Mouse (Mus musculus) midbrain, embryonic 15.5 days (tissue): Measurements from ENCODE around the gene Ghitm. TPM values are rescaled to one million over a fixed set of nuclear protein-coding genes. Genes with fewer than 3 reads are reported as not detected.

Experiments
- ATAC-seq: fragments of 200-750 bp; cut with Nextera tagmentation; replicated peaks from 2 replicates; pipeline ENCODE4 v1.8.0; 2017; ENCODE audit warnings: moderate TSS enrichment
- H3K27ac ChIP-seq: fragments of 300-500 bp; sonication (generic); 2 replicates; pipeline ENCODE4 v1.5.1; 2015; ENCODE audit warnings: mild to moderate bottlenecking, inconsistent platforms
- H3K27me3 ChIP-seq: fragments of 300-500 bp; sonication (generic); replicated peaks from 2 replicates; pipeline ENCODE4 v1.6.1; 2015; ENCODE audit warnings: inconsistent platforms
- H3K36me3 ChIP-seq: fragments of 300-500 bp; sonication (generic); replicated peaks from 2 replicates; pipeline ENCODE4 v1.6.1; 2015; ENCODE audit warnings: inconsistent platforms
- H3K4me1 ChIP-seq: fragments of 300-500 bp; sonication (generic); 2 replicates; pipeline ENCODE4 v1.6.1; 2015; ENCODE audit warnings: inconsistent platforms
- H3K4me2 ChIP-seq: fragments of 300-500 bp; sonication (generic); 2 replicates; pipeline ENCODE4 v1.6.1; 2015; ENCODE audit warnings: inconsistent platforms, mild to moderate bottlenecking, moderate library complexity
- H3K4me3 ChIP-seq: fragments of 300-500 bp; sonication (generic); 2 replicates; pipeline ENCODE4 v1.5.1; 2015; ENCODE audit warnings: mild to moderate bottlenecking, inconsistent platforms
- H3K9ac ChIP-seq: fragments of 300-500 bp; sonication (generic); 2 replicates; pipeline ENCODE4 v1.6.1; 2015; ENCODE audit warnings: mild to moderate bottlenecking, inconsistent platforms
- H3K9me3 ChIP-seq: fragments of 300-500 bp; sonication (generic); 2 replicates; pipeline ENCODE4 v1.6.1; 2016; ENCODE audit warnings: inconsistent platforms
- WGBS: fragments of 180-500 bp; shearing (Covaris S2); methylation state at CpG from one replicate; pipeline ENCODE4 v1.1.7; 2015; ENCODE audit warnings: mixed read lengths; 5-methylcytosine and 5-hydroxymethylcytosine counted together
- polyA plus RNA-seq: library from polyadenylated mRNA; unstranded; fragments of >200 nt; fragmentation: Nextera tagmentation; extraction: Ambion mirVana; gene quantifications from 2 replicates; pipeline ENCODE4 v1.2.1, GENCODE M21; 2015

Gene Ghitm
- polyA plus RNA-seq, 1 experiment from 2014 or later, result 184 TPM

GRCm38 (mm10) chr14:37097956-37098530 is 37.0 kb downstream of the Ghitm start, which contains the start of gene Cdhr1:
Gene Cdhr1, minus strand, starts transcription at chr14:37098347.
- under 1% methylated on average over 30 of the region's 30 CpGs for WGBS
- peak within 1 kb of the TSS; percentile 73 for H3K9ac ChIP-seq
- H3K4me3 ChIP-seq, result peak within 1 kb of the TSS; percentile 53
- H3K27ac ChIP-seq, result no peak within 1 kb of the TSS
- H3K9me3 ChIP-seq, result no peaks in the 10 kb centered on the region
- peaks cover 12% of the 10 kb centered on the region; the same call in 1 of the 2 replicates for H3K27me3 ChIP-seq
- H3K36me3 ChIP-seq, result no peaks in the 10 kb centered on the region
- H3K4me1 ChIP-seq, result peaks cover 10% of the 10 kb centered on the region
- peak; percentile 89 for ATAC-seq
- H3K4me2 ChIP-seq, result peak within 1 kb of the TSS; percentile 97

- peaks cover 12% of the 10 kb centered on the region; the same call in 1 of the 2 replicates for H3K27me3 ChIP-seq
- no peak for ATAC-seq
- 85% methylated on average over 4 of the region's 4 CpGs for WGBS
- no peak overlapping the region for H3K9ac ChIP-seq
- H3K36me3 ChIP-seq, result no peaks in the 10 kb centered on the region
- H3K4me1 ChIP-seq, result peaks cover 10% of the 10 kb centered on the region
- no peak overlapping the region for H3K27ac ChIP-seq
- no peaks in the 10 kb centered on the region for H3K9me3 ChIP-seq
- H3K4me3 ChIP-seq, result no peak overlapping the region
- H3K4me2 ChIP-seq, result no peak overlapping the region
Measured at GRCm38 (mm10) chr14:37095556-37095955, 39.5 kb downstream of the Ghitm start.

- no peak overlapping the region for H3K9ac ChIP-seq
- H3K4me1 ChIP-seq, result peaks cover 10% of the 10 kb centered on the region
- peaks cover 11% of the 10 kb centered on the region; the same call in 1 of the 2 replicates for H3K27me3 ChIP-seq
- no peak overlapping the region for H3K4me3 ChIP-seq
- no peak for ATAC-seq
- WGBS, result 62% methylated on average over 6 of the region's 6 CpGs
- no peak overlapping the region for H3K4me2 ChIP-seq
- no peak overlapping the region for H3K27ac ChIP-seq
- H3K36me3 ChIP-seq, result no peaks in the 10 kb centered on the region
- no peaks in the 10 kb centered on the region for H3K9me3 ChIP-seq
Measured at GRCm38 (mm10) chr14:37094436-37094835, 40.6 kb downstream of the Ghitm start.

GRCm38 (mm10) chr14:37083755-37084154 is 51.3 kb downstream of the Ghitm start:
- H3K9me3 ChIP-seq, result no peaks in the 10 kb centered on the region
- H3K9ac ChIP-seq, result no peak overlapping the region
- H3K4me3 ChIP-seq, result no peak overlapping the region
- no peak for ATAC-seq
- 26% methylated on average over 4 of the region's 4 CpGs for WGBS
- H3K27me3 ChIP-seq, result no peaks in the 10 kb centered on the region
- H3K4me2 ChIP-seq, result no peak overlapping the region
- H3K27ac ChIP-seq, result no peak overlapping the region
- no peaks in the 10 kb centered on the region for H3K36me3 ChIP-seq
- H3K4me1 ChIP-seq, result no peaks in the 10 kb centered on the region

- no peak overlapping the region for H3K9ac ChIP-seq
- ATAC-seq, result no peak
- no peak overlapping the region for H3K4me3 ChIP-seq
- no peaks in the 10 kb centered on the region for H3K9me3 ChIP-seq
- 91% methylated on average over 1 of the region's 1 CpGs for WGBS
- H3K4me2 ChIP-seq, result no peak overlapping the region
- H3K27ac ChIP-seq, result no peak overlapping the region
- no peaks in the 10 kb centered on the region for H3K36me3 ChIP-seq
- H3K27me3 ChIP-seq, result no peaks in the 10 kb centered on the region
- no peaks in the 10 kb centered on the region for H3K4me1 ChIP-seq
Measured at GRCm38 (mm10) chr14:37080724-37081123, 54.3 kb downstream of the Ghitm start.

Other genes with a start within 250 kb of the Ghitm start
- gene Ccser2, start 166.5 kb downstream of the Ghitm start, polyA plus RNA-seq, result 101 and 104 TPM in 2 replicates
- 0.21 TPM in 1 of 2 replicates, not detected in the other for gene Rgr, start 86.3 kb downstream of the Ghitm start, polyA plus RNA-seq
- not detected in 2 replicates for gene Lrit1, start 80.4 kb downstream of the Ghitm start, polyA plus RNA-seq
- not detected in 2 replicates for gene Lrit2, start 67.3 kb downstream of the Ghitm start, polyA plus RNA-seq
- gene Cdhr1, start 36.9 kb downstream of the Ghitm start, polyA plus RNA-seq, result 2.3 and 2.6 TPM in 2 replicates
- not detected in 2 replicates for gene 2610528A11Rik, start 21.2 kb downstream of the Ghitm start, polyA plus RNA-seq